Mouse (Mus musculus) spleen, embryonic (tissue): ENCODE measurements around the gene Shc3.

Experiments
- CTCF ChIA-PET: fragments of 350-600 bp; sonication (Branson Sonifier 250); formaldehyde crosslinking; loops from one replicate; lab custom pipeline; 2022; lab: Charles Lee

Gene Shc3

DNA sequence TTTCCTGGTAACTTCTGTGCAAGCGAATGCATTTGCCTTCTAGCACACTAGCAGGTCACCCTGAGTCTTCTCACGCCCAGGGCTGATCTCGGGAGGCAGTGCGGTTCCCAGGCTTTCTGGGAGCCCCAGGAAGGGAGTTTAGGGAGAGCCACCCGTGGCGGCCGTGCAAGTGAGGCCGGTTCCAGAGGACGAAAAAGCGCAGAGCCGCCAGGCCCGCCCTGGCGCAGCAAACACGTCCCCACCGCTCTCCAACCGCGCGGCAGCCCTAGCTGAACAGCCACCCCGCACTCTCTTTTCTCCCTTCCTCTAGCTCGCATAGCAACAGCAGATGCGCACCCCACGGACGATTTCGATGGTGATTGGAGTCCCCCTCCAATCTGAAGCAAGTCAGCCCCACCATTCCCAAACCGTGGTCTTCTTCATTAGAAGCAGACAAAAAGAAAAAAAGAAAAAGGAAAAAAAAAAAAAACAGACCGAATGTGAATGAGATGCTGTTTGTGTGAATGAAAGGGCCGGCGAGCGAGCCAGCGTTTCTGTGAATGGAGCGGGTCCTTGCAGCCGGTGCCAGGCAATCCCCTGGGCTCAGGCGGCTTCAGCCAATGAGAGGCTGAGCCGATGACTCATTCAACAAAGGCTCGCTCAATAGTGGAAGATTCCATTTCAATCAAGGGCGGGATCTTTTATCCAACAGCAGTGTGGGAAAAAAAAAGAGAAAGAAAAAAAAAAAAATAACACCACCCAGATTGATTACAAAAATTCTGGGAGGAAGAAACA lies at the start of gene Shc3:
Gene Shc3 (minus strand): TSS at position 509 of the 774 bp plus-strand sequence.
- CTCF ChIA-PET, result no interaction called here

DNA sequence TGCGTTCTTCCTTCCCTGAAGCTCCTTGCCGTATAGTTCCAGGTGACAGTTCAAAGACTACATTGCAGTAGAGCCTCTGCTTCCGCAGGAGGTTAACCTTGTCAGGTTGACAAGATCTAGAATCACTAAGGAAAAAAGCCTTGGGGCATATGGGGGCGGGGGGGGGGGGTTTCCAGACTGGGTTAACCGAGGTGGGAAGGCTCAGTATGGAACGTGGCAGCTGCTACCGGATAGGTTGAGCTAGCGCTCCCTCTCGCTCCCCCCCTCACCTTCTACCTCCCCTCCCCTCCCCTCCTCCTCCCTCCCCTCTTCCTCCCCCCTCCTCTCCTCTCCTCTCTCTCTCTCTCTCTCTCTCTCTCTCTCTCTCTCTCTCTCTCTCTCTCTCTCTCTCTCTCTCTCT lies 49.4 kb upstream of the Shc3 start:
- CTCF ChIA-PET, result no interaction called here

DNA sequence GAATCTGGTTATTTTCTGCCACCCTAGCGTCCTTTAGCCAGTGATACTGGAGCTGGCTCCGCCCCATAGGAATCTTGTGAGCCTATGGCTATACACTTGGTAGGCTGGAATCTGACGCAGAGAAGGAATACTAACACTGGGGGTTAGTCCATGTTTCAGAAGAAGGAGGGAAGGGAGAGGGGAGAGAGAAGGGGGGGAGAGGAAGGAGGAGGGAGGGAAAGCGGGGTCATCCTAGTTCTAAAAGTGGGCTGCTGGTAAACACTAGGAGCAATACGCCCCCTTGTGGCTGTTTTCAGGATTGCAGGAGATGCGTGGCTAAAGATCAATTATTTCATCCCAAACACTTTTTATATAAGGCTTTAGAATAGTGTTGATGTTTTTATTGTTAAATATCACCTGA lies 48.6 kb upstream of the Shc3 start:
- CTCF ChIA-PET, result interaction anchor here (0.7 kb wide), 2 partner anchors 65 to 921 kb away, joined by 3 to 13 read pairs; no protein-coding TSS in a partner anchor

DNA sequence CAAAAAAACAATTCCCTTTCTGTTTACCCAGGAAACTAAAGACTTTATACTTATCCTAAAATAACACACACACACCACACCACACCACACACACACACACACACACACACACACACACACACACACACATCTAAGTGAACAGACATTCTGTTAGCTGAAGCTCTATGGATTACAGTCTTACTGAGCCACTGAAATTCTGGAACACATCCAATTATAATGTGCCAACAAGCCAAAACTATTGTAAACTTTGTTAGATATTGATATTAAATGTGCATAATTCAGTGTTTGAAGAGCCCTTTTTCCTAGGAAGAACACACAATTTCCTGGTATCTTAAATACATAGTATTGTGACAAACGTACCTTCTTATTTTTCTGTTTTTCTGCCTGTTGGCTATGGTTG lies 48.1 kb upstream of the Shc3 start:
- CTCF ChIA-PET, result interaction anchor here (0.6 to 1.0 kb wide), 4 partner anchors 66 to 922 kb away, joined by 3 to 13 read pairs (median 5); no protein-coding TSS in a partner anchor

DNA sequence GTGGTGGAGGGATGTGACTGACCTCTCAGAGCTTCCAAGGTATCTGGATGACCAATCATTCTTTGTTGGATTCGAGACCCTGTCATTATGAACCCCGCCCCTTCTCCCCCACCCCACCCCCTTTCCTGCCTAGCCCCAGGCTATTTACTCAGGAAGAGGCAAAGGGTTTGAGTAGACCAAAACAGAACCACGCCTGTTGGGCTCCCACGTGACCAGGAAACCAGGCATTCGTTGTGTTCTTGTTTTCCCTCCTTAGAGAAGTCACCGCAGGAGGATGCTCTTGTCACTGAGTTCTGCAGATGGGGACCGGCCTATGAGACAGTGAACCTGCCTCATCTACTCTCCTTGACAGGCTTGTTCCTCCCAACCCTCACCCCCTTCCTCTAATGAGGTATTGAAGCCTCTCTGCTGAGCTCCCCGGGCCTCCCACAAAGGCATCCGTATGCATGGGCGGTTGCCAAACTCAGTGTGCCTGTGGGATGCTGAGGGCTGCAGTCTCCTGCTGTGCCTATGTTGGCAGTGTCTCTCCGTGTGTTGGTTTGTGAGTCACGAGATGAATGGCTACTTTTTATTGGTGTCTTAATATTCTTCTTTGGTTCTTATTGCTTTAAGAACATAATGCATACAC lies 47.3 kb upstream of the Shc3 start:
- CTCF ChIA-PET, result interaction anchor here (0.6 to 1.0 kb wide), 2 partner anchors 667 to 677 kb away, joined by 4 to 6 read pairs; no protein-coding TSS in a partner anchor

DNA sequence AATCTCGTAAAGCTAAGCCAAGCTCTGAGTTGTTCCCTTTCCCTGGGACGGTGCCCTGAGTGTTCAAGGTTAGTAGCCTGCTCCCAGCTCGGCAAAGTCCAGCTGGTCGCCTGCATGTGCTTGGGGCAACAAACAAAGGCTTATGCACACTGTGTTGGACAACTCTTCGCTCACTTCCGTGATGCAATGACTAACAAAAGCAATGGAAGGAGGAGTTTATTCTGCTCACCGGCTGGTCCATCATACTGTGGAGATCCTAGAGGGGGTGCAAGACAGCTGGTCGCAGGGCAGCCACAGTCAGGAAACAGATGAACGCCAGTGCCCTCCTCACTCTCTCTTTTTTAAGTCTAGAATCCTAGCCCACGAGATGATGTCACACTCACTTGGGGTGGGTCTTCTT lies 46.6 kb upstream of the Shc3 start:
- CTCF ChIA-PET, result no interaction called here

DNA sequence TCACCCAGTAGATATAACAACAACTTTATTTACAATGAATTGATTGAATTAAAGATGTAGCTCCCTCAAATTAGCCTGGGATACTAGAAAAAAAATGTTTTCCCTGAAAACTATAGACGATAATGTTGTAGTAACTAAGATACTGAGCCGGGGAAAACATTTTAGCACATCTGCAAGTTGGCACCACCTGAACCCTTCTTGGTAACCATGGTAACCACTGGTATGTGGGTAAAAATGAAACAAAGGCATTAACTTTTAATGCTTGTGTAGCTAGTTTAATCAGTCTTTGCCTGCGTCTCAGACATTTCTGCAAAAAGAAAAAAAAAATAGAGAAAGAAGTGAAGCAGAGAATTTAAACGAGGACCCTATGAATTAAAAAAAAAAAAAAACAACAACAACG lies 42.3 kb upstream of the Shc3 start:
- CTCF ChIA-PET, result interaction anchor here (0.6 to 0.7 kb wide), 4 partner anchors 78 to 296 kb away, joined by 3 to 10 read pairs (median 4); no protein-coding TSS in a partner anchor

DNA sequence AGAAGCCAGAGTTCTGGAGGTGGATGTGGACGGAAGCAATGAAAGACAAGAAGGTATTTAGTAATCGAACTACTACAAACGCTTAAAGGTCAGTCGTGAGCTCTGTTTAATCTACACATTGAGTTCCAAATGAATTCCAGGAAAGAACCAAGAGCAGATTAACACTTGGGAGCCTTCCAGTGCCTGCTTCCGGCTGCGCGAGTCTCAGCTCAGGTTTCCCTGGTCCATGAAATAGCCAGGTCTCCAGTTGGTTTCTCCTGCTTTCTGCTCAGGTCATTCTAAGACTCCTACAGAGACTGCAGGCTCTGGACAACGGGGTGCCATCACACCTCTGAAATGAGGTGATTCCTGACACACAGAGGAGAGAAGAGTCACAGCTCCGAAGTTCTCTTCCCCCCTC lies 41.8 kb upstream of the Shc3 start:
- CTCF ChIA-PET, result interaction anchor here (0.6 to 0.7 kb wide), 2 partner anchors 78 to 203 kb away, joined by 3 to 10 read pairs; no protein-coding TSS in a partner anchor

DNA sequence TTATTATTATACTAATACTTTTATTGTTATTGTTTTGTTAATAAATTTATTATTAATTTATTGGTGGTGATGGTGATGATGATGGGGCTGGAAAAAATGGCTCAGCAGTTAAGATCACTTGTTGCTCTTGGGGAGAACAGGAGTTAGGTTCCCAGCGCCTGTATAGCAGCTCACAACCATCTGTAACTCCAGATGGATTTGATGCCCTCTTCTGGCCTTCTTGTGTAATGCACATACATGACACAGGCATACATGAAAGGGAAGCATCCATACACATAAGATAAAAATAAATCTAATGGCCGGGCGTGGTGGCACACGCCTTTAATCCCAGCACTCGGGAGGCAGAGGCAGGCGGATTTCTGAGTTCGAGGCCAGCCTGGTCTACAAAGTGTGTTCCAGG lies 40.0 kb upstream of the Shc3 start:
- CTCF ChIA-PET, result no interaction called here

DNA sequence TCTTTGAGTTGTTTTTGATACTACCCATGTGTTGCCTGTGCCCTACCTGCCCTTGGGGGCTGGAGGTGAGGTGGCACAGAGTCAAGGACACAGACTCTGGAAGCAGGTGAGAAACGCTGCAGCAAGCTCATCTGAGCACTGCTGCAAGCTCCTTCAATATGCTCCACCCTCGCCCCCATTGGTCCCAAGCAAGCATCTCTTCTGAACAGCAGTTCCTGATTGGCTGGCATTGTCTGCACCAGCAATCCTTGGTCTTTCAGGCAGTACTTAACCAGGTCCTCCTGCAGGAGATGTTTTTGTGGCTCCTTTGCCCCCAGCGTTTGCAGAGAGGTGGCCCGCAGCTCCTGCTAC lies 34.6 kb upstream of the Shc3 start:
- CTCF ChIA-PET, result no interaction called here

DNA sequence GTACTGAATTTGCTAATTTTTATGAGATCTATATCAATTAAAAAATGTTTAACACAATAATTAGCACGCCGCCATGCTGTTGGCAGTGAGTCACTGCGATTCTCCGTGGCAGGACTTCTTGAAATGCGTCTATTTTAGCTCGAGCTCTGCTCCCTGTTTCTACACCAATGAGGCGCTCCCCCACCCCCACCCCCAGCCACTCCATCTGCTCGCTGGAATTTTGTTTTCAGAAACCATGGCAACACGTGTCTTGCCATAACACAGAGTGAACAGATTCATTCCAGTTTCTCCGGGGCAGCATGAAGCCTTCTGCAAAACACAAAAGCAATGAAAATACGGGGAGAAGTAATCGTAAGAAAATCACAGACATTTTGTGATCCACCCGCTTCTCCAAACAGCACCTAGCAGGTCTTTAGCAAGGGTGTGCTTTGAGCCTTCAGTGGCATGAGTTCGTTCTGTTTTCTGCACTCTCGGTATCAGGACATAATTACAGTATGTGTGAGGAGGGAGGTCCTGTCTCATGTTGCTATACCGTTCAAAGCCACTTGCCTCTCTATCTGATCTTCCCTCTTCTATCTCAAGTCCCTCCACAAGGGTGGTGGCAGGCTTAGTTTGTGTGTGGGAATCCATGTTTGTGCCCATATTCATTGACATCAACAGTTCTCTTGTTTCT lies 34.1 kb upstream of the Shc3 start:
- CTCF ChIA-PET, result no interaction called here

DNA sequence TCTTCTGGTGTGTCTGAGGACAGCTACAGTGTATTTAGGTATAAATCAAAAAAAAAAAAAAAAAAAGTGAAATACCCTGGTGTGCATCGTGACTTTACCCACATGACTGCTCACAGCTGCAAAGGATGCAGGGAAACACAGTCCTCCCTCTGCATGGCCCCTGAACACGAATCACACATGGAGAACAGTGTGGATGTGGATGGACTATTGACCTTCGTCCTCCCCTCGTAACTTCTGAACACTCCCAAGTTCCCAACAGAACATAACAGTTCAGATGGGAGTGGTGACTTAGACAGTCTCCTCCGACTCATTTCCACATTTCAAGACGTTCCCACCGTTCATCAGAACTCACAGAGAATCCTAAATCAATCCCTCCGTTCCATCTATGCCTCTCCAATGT lies 33.5 kb upstream of the Shc3 start:
- CTCF ChIA-PET, result no interaction called here

DNA sequence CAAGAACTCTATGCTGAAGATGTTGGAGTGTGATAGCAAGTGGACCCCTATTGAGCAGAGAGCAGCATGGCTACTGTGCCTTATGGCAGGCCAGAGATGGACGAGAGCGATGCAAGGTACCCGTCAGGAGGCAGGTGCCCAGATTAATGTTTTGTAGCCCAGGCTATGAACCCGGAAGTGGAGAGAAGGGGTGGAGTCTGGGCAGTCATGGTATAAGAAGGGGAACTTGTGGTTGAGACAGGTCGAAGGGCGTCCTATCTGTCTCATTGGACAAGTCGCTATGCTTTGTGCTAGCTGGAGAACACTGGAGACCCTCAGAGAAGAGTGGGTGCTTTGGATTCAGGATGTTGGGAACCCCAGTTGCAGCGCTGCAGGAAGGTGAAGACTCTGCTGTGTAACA lies 30.9 kb upstream of the Shc3 start:
- CTCF ChIA-PET, result no interaction called here

DNA sequence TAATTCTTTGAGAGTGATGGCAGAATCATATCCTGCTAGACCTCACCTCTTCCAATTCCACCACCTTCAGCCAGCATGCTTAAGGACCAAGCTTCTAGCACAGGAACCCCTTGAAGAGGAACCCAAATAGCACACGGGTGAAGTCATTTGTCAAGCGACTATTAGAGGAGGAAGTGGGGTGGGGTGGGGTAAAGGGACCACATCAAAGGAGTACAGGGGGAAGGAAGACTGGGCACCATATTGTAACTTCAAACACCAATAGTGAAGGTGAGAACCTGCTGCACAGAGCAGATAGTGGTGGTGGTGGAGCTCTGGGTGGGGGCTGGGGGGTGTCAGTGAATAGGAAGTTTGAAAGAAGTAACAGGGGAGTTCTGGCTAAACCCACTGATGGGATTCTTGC lies 28.8 kb upstream of the Shc3 start:
- CTCF ChIA-PET, result no interaction called here

DNA sequence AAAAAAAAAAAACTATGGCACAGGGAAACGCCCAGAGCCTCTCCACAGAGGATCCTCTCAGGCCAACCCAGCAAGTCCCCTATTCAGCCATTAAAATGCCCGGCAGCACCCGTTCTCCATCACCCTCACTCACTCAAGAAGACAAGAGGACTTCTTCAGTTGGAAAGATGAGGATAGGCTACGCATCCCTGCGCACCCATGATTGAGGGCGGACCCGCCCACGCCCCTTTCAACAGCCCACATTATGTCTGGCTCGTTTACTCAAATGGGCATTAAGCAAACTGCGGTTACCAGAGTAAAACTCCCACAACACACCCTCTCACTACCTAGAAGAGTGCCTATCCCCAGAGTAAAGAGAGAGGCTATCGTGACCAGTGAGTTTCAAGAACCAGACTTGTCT lies 26.2 kb upstream of the Shc3 start:
- CTCF ChIA-PET, result no interaction called here

DNA sequence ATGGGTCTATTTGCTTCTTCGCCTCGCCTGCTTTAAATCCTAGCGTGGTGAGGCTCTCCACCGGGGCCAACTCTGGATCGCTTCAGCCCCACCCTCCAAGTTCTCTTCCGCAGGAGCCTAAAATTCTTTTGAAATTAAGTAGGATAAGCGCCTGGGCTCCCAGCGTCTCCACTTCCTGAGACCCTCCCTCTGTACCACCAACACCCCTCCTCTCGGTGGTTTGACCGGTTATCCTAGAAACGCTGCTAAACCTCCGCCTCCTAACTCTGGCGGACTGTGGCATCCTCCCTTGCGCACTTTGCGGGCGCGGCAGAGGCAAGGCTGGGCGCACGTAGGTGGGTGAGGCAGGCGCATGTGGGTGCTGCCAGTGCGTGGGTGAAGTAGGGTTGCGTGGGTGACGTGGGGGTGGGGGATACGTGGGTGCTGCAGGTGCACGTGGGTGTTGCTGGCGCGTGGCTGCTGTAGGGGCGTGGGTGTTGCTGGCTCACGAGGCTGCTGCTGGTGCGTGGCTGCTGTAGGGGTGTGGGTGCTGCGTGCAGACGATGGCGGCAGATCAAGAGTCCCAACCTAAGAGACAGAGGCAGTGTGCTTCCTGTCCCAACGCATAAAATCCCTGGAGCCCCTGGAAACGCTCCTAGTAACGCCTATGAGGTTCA lies 25.6 kb upstream of the Shc3 start:
- CTCF ChIA-PET, result no interaction called here

DNA sequence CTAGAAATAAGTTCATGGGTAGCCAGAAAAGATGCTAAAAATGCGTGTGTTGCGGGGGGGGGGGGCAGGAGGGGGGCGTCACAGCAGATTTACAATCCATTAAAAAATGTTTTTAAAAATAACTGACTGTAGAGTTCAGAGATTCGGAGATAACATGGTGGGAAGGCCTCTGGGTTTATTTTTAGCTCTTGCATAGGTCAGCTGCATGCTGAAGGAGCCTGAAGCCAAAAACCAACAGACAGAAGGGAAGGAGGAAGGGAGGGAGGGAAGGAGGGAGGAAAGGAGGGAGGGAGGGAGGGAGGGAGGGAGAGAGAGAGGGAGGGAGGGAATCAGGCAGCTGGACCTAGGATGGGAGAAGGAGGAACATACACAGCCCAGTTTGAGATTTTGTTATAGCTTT lies 18.8 kb upstream of the Shc3 start:
- CTCF ChIA-PET, result no interaction called here

DNA sequence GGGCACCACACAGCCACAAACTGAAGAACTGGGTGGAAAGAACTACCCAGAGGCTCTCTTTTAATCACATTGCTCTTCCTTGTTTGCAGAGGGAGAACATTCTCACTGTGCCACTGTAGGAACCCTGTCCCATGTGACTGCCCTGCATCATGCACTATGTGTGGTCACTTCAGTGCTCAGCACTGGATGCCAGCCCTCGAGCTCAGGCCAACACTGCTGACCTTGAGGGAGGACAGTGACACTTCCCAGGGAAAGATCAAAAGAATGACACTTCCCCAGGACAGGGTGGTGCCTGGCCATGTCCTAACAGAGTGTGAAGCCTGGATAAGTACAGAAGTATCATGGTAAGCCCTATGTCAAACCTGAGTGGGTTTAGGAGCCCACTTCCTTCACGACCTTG lies 13.0 kb upstream of the Shc3 start:
- CTCF ChIA-PET, result no interaction called here

DNA sequence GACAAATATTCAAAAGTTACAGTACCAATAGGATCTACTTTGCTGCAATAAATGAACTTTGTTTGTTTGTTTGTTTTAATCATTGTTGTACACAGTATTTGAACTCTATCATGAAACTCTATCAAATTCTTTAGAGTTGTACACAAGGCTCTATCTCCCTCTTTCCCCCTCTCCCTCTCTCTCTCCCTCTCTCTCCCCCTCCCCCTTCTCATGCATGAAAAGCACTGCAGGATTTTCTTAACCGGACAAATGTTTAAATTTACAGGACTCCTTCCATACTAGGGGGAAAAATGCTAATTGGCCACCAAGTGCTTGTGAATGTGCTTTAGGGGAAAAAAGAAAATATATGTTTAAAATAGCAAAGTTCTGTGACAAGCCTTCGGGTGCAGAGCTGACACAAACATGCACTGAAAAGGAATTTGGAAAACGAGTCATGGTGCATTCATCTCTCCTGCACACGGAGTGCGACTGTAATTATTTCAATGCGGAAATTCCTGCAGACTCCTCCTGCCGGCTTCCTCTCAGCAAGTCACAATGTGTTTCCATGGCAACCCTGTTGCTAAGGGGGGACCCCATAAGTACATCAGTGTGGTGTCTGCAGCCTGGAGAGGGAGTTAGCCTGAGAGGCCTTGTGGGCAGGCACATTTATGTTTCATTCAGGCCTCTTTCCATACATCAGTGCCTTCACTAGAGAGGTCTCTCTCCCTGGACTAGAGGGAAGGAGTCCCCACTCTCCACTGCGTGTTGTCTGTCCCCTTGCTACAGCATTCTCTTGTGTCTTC lies 11.2 kb upstream of the Shc3 start:
- CTCF ChIA-PET, result no interaction called here

DNA sequence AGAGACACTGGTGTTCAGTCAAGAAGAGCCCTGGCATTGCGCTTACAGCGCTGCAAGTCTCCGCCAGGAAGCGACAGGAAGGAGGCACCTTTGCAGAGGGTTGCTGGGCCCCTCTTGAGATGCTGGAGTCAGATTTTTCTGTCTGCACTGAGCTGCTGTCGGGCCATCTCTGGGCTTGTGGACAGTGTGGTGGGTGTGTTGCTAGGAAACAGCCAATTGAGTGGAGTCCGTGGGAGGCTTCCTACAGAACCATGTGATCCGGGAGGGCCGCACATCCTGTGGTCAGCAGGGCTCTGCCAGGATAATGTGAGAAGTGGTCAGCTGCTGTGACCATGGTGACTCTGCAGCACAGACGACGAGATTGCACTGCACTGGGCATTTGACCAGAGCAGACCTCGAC lies 4.6 kb upstream of the Shc3 start:
- CTCF ChIA-PET, result no interaction called here

DNA sequence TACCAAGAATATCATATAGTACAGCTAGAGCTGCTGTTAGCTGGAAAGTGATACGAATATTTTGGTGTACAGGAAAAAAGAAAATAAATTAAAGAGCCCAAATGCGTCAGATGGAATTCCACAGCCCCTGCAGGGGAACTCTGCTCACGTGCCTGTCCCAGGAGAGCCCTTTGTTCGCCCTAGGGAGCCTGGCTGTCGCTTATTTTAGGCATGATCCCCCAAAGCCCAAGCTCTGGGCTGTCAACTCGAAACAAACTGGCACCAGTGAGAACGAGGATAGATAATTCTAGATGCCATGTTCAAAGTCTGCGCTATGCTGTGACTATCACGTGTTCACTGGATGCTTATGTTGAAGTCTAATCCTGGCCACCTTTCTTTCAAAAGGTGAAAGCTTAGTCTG lies 892 bp upstream of the Shc3 start:
- CTCF ChIA-PET, result no interaction called here
